Mouse (Mus musculus) bone marrow macrophage, adult 2 months (primary cell): ENCODE results near the gene Gpx7.

Experiments
- CTCF ChIP-seq: IDR thresholded peaks from 2 replicates; pipeline ENCODE4 v1.5.1; 2012; ENCODE audit warnings: low read depth, mild to moderate bottlenecking, low read length, moderate library complexity
- POLR2A ChIP-seq: IDR thresholded peaks from 2 replicates; pipeline ENCODE4 v1.6.1; 2012; ENCODE audit warnings: mild to moderate bottlenecking, low read depth, low read length, borderline replicate concordance

DNA sequence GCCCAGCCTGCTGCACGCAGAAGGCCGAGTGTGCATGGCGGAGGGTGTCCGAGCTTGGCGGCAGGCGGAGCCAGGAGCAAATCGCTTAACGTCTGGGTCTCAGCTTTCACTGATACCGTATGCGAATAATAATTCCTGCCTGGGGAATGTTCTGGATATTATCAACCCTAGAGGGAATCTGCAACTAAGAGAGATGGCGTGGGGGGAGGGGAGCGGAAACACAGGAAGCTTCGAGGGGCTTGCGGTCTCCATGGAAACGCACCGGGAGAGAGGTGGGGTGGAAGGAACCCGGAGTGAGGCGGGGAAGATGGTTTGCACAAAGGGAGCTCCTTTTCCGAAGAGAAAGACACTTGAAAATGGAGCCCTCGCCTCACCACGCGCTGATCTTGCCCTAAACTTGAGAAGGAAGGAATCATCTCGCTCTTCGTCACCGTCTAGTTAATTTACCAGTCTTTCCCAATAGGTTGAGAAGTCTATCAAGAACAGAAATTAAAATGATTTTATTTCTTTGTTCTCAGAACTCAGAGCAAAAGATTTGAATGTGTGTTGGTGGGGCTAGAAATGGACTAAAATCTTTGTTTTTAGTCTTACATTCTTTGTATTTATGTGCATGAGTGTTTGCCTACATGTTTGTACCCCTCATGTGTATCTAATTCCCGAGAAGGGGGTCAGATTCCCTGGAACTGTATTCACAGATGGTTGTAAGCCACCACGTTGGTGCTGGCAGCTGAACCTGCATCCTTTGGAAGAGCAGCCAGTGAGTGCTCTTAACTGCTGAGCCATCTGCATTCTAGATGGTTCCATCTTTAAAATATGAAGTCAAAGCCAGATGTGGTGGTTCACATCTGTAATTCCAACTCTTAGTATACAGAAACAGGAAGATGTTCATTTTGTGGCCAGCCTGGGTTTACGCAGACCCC, 46.4 kb downstream of the Gpx7 start:
- TF ChIP-seq CTCF: no peak
- no peak for TF ChIP-seq POLR2A
